Mouse (Mus musculus): Measurements from ENCODE around the gene Gm45208. TPM values are rescaled to one million over a fixed set of nuclear protein-coding genes. Genes with fewer than 3 reads are reported as not detected.

Gene Gm45208
- polyA plus RNA-seq, 1 experiment, result 0.64 TPM

DNA sequence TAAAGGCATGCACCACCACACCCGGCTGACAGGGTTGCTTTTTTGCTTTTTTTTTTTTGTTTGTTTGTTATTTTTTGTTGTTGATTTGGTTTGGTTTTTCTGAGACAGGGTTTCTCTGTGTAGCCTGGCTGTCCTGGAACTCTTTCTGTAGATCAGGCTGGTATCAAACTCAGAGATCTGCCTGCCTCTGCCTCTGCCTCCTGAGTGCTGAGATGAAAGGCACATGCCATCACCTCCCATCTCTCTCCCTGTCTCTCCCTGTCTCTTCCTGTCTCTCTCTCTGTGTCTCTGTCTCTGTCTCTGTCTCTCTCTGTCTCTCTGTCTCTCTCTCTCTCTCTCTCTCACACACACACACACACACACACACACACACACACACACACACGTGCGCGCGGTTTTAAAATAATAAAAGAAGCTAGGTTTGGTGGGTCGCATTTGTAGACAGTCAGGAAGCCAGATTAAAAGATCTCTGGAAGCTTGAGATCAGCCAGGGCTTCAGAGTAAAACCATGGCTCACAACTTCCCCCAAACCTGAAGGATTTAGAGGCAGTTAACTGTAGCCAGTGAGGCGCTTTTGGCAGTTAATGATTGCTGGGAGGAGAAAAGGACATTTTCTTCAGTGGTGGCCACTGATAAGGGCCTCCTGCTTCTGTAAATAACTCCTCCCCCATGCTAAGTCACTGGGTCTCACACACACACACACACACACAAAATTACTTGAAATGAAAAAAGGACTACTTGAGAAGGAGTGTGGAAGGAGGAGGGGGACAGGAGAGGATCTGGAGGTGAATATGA, 56.6 kb downstream of the Gm45208 start:
- Histone ChIP-seq H3K79me2 (ENCODE audit: control insufficient read depth, insufficient read depth) (no peaks in the 10 kb centered on the region), H3K4me2 (ENCODE audit: low read depth) (no peak overlapping the region), H3ac (ENCODE audit: control insufficient read depth, insufficient read length) (no peak overlapping the region), H3K36me3 (ENCODE audit: control insufficient read depth, insufficient read depth) (no peaks in the 10 kb centered on the region), H3K4me3 (no peak overlapping the region), H3K27me3 (ENCODE audit: control insufficient read depth, insufficient read depth, insufficient read length) (no peaks in the 10 kb centered on the region)
- no peak for TF ChIP-seq E2F4 (IDR thresholded peaks at IDR 0.05; ENCODE audit: insufficient read depth)
- no peak for TF ChIP-seq SRF (IDR thresholded peaks at IDR 0.05; ENCODE audit: control insufficient read depth, insufficient read length, low read depth)
- no peak for TF ChIP-seq POLR2AphosphoS2 (IDR thresholded peaks at IDR 0.05; ENCODE audit: insufficient read length, low read depth)
- no peak for TF ChIP-seq MYOD1 (IDR thresholded peaks at IDR 0.05; ENCODE audit: control insufficient read depth in 1 of 3, insufficient read length in 2 of 3, low read depth in 2 of 3)
- no peak for TF ChIP-seq REST (IDR thresholded peaks at IDR 0.05; ENCODE audit: insufficient read depth, insufficient read length)
- TF ChIP-seq POLR2A (IDR thresholded peaks at IDR 0.05; ENCODE audit: insufficient read length, low read depth), result no peak
- TF ChIP-seq TCF12 (IDR thresholded peaks at IDR 0.05; ENCODE audit: insufficient read depth, poor library complexity, severe bottlenecking), result no peak
- TF ChIP-seq TCF3 (IDR thresholded peaks at IDR 0.05; ENCODE audit: insufficient read length, low read depth), result no peak
- no peak for TF ChIP-seq MYOG (IDR thresholded peaks at IDR 0.05; ENCODE audit: control insufficient read depth in 1 of 3, insufficient read depth in 1 of 3, insufficient read length in 2 of 3, low read depth in 2 of 3)
- TF ChIP-seq CEBPB (IDR thresholded peaks at IDR 0.05; ENCODE audit: insufficient read depth, poor library complexity, severe bottlenecking), result no peak
- no peak for TF ChIP-seq MAX (IDR thresholded peaks at IDR 0.05; ENCODE audit: low read depth)
- no peak for TF ChIP-seq USF1 (IDR thresholded peaks at IDR 0.05; ENCODE audit: low read depth)

DNA sequence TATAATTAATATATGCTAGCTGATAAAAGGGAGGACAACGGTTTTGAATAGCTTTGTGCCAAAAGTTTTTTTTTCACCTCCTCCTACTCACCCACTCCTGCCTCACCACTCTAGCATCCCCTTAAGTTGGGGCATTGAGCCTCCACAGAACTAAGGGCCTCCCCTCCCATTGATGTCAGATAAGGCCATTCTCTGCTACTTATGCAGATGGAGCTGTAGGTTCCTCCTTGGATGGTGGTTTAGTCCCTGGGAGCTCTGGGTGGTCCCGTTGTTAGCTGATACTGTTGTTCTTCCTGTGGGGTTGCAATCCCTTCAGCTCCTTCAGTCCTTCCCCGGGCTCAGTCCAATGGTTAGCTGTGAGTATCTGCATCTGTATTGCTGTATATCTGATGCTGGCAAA, 57.2 kb downstream of the Gm45208 start:
- no peak overlapping the region for H3ac ChIP-seq (ENCODE audit: control insufficient read depth, insufficient read length)
- TF ChIP-seq POLR2AphosphoS2 (IDR thresholded peaks at IDR 0.05; ENCODE audit: insufficient read length, low read depth) (no peak), MYOG (IDR thresholded peaks at IDR 0.05; ENCODE audit: control insufficient read depth in 1 of 3, insufficient read depth in 1 of 3, insufficient read length in 2 of 3, low read depth in 2 of 3) (no peak), POLR2A (IDR thresholded peaks at IDR 0.05; ENCODE audit: insufficient read length, low read depth) (no peak), E2F4 (IDR thresholded peaks at IDR 0.05; ENCODE audit: insufficient read depth) (no peak), TCF3 (IDR thresholded peaks at IDR 0.05; ENCODE audit: insufficient read length, low read depth) (no peak), TCF12 (IDR thresholded peaks at IDR 0.05; ENCODE audit: insufficient read depth, poor library complexity, severe bottlenecking) (no peak), USF1 (IDR thresholded peaks at IDR 0.05; ENCODE audit: low read depth) (no peak), REST (IDR thresholded peaks at IDR 0.05; ENCODE audit: insufficient read depth, insufficient read length) (no peak), MYOD1 (IDR thresholded peaks at IDR 0.05; ENCODE audit: control insufficient read depth in 1 of 3, insufficient read length in 2 of 3, low read depth in 2 of 3) (no peak), SRF (IDR thresholded peaks at IDR 0.05; ENCODE audit: control insufficient read depth, insufficient read length, low read depth) (no peak), MAX (IDR thresholded peaks at IDR 0.05; ENCODE audit: low read depth) (no peak), CEBPB (IDR thresholded peaks at IDR 0.05; ENCODE audit: insufficient read depth, poor library complexity, severe bottlenecking) (no peak)
- H3K4me3 ChIP-seq, result no peak overlapping the region
- H3K36me3 ChIP-seq (ENCODE audit: control insufficient read depth, insufficient read depth), result no peaks in the 10 kb centered on the region
- no peaks in the 10 kb centered on the region for H3K79me2 ChIP-seq (ENCODE audit: control insufficient read depth, insufficient read depth)
- H3K27me3 ChIP-seq (ENCODE audit: control insufficient read depth, insufficient read depth, insufficient read length), result no peaks in the 10 kb centered on the region
- no peak overlapping the region for H3K4me2 ChIP-seq (ENCODE audit: low read depth)

Other genes with a start within 250 kb of the Gm45208 start
- 0.06 TPM for gene Foxp3, start 148.6 kb upstream of the Gm45208 start, polyA plus RNA-seq (2012; fragmentation: generic; extraction: Trizol)
- 3.1 TPM for gene Ppp1r3f, start 148.0 kb upstream of the Gm45208 start, polyA plus RNA-seq (2012; fragmentation: generic; extraction: Trizol)
- gene Ccdc22, start 116.7 kb upstream of the Gm45208 start, polyA plus RNA-seq (2012; fragmentation: generic; extraction: Trizol), result 28.8 TPM
- not detected for gene Cacna1f, start 115.2 kb upstream of the Gm45208 start, polyA plus RNA-seq (2012; fragmentation: generic; extraction: Trizol)
- gene Syp, start 83.8 kb upstream of the Gm45208 start, polyA plus RNA-seq (2012; fragmentation: generic; extraction: Trizol), result 0.54 TPM
- 3.8 TPM for gene Prickle3, start 65.0 kb upstream of the Gm45208 start, polyA plus RNA-seq (2012; fragmentation: generic; extraction: Trizol)
- 294 TPM for gene Plp2, start 50.9 kb upstream of the Gm45208 start, polyA plus RNA-seq (2012; fragmentation: generic; extraction: Trizol)
- 0.05 TPM for gene Magix, start 41.0 kb upstream of the Gm45208 start, polyA plus RNA-seq (2012; fragmentation: generic; extraction: Trizol)
- 17.1 TPM for gene Gpkow, start 25.1 kb upstream of the Gm45208 start, polyA plus RNA-seq (2012; fragmentation: generic; extraction: Trizol)
- 38.9 TPM for gene Wdr45, start 7.9 kb upstream of the Gm45208 start, polyA plus RNA-seq (2012; fragmentation: generic; extraction: Trizol)
- 64.4 TPM for gene Praf2, start 6.2 kb downstream of the Gm45208 start, polyA plus RNA-seq (2012; fragmentation: generic; extraction: Trizol)
- 2.4 TPM for gene Ccdc120, start 28.7 kb downstream of the Gm45208 start, polyA plus RNA-seq (2012; fragmentation: generic; extraction: Trizol)
- 31.9 TPM for gene Tfe3, start 40.3 kb downstream of the Gm45208 start, polyA plus RNA-seq (2012; fragmentation: generic; extraction: Trizol)
- gene Gripap1, start 67.5 kb downstream of the Gm45208 start, polyA plus RNA-seq (2012; fragmentation: generic; extraction: Trizol), result 19.8 TPM
- gene Kcnd1, start 100.0 kb downstream of the Gm45208 start, polyA plus RNA-seq (2012; fragmentation: generic; extraction: Trizol), result 0.16 TPM
- gene Otud5, start 119.1 kb downstream of the Gm45208 start, polyA plus RNA-seq (2012; fragmentation: generic; extraction: Trizol), result 36.3 TPM
- gene Pim2, start 156.0 kb downstream of the Gm45208 start, polyA plus RNA-seq (2012; fragmentation: generic; extraction: Trizol), result 3.0 TPM
- 32.9 TPM for gene Slc35a2, start 161.8 kb downstream of the Gm45208 start, polyA plus RNA-seq (2012; fragmentation: generic; extraction: Trizol)
- 79.5 TPM for gene Pqbp1, start 177.0 kb downstream of the Gm45208 start, polyA plus RNA-seq (2012; fragmentation: generic; extraction: Trizol)
- gene Timm17b, start 177.1 kb downstream of the Gm45208 start, polyA plus RNA-seq (2012; fragmentation: generic; extraction: Trizol), result 44.1 TPM
- not detected for gene Gm10491, start 185.6 kb downstream of the Gm45208 start, polyA plus RNA-seq (2012; fragmentation: generic; extraction: Trizol)
- not detected for gene Gm10490, start 187.3 kb downstream of the Gm45208 start, polyA plus RNA-seq (2012; fragmentation: generic; extraction: Trizol)
- gene Pcsk1n, start 197.6 kb downstream of the Gm45208 start, polyA plus RNA-seq (2012; fragmentation: generic; extraction: Trizol), result not detected
- not detected for gene Eras, start 206.4 kb downstream of the Gm45208 start, polyA plus RNA-seq (2012; fragmentation: generic; extraction: Trizol)
- 11.5 TPM for gene Hdac6, start 225.6 kb downstream of the Gm45208 start, polyA plus RNA-seq (2012; fragmentation: generic; extraction: Trizol)